Mouse (Mus musculus) embryonic facial prominence, embryonic 14.5 days (tissue): ENCODE results near the gene Fat4. TPM values are rescaled to one million over a fixed set of nuclear protein-coding genes. Genes with fewer than 3 reads are reported as not detected.

Experiments
- ATAC-seq: fragments of 200-750 bp; cut with Nextera tagmentation; 2 replicates; pipeline ENCODE4 v1.8.0; 2017; ENCODE audit warnings: low read depth, moderate number of reproducible peaks, moderate TSS enrichment
- DNase-seq: peaks from one replicate; pipeline ENCODE4 v3.0.0-alpha.2; 2015; ENCODE audit warnings: low spot score
- H3K27ac ChIP-seq: fragments of 300-500 bp; sonication (generic); replicated peaks from 2 replicates; pipeline ENCODE4 v1.5.1; 2014; ENCODE audit warnings: low read depth, mild to moderate bottlenecking, low read length, moderate library complexity
- H3K27me3 ChIP-seq: fragments of 300-500 bp; sonication (generic); replicated peaks from 2 replicates; pipeline ENCODE4 v1.6.1; 2014; ENCODE audit warnings: low read length; ENCODE audit not compliant: control insufficient read depth, insufficient read depth
- H3K36me3 ChIP-seq: fragments of 300-500 bp; sonication (generic); 2 replicates; pipeline ENCODE4 v1.6.1; 2014; ENCODE audit warnings: low read length, mixed read lengths; ENCODE audit not compliant: control insufficient read depth, insufficient read depth
- H3K4me1 ChIP-seq: fragments of 300-500 bp; sonication (generic); 2 replicates; pipeline ENCODE4 v1.6.1; 2014; ENCODE audit warnings: antibody characterized with exemption, low read length; ENCODE audit not compliant: control insufficient read depth, insufficient read depth
- H3K4me2 ChIP-seq: fragments of 300-500 bp; sonication (generic); 2 replicates; pipeline ENCODE4 v1.6.1; 2014; ENCODE audit warnings: low read depth, mild to moderate bottlenecking, low read length, moderate library complexity, mixed read lengths
- H3K4me3 ChIP-seq: fragments of 300-500 bp; sonication (generic); 2 replicates; pipeline ENCODE4 v1.5.1; 2014; ENCODE audit warnings: low read depth, mild to moderate bottlenecking, low read length
- H3K9ac ChIP-seq: fragments of 300-500 bp; sonication (generic); 2 replicates; pipeline ENCODE4 v1.6.1; 2014; ENCODE audit warnings: low read depth, mild to moderate bottlenecking, low read length, moderate library complexity, mixed read lengths
- H3K9me3 ChIP-seq: fragments of 300-500 bp; sonication (generic); 2 replicates; pipeline ENCODE4 v1.6.1; 2016; ENCODE audit warnings: low read length; ENCODE audit not compliant: control insufficient read depth
- WGBS: fragments of 180-500 bp; shearing (Covaris S2); extraction: QIAGEN DNeasy Blood & Tissue Kit; methylation state at CpG from one replicate; pipeline ENCODE4 v1.1.7; 2014; 5-methylcytosine and 5-hydroxymethylcytosine counted together
- polyA plus RNA-seq: library from polyadenylated mRNA; unstranded; fragments of >200 nt; fragmentation: Nextera tagmentation; extraction: Ambion mirVana; gene quantifications from 2 replicates; pipeline ENCODE4 v1.2.1, GENCODE M21; 2014

The Fat4 gene
- polyA plus RNA-seq, 1 experiment from 2014 or later = 16.6 TPM

DNA sequence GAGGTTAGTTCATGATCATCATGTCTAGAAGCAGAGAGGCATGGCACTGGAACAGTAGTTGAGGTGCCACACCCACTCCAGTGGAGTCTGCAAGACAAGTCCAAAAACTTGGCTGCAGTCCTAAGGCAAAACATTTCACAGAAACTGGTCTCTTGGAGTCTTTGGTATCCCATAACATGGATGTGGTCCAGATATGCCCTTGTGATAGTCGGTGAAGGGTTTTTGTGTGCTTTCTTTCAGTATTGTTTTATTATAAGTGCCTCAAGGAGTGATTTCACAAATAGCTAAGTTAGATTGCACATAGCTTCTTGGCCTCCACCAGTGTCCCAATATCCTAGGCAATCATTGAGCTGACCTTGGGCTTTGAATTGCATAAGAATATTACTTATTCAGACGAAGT, 15.4 kb upstream of the Fat4 start:
- no peak overlapping the region for H3K4me2 ChIP-seq
- H3K27ac ChIP-seq = no peak overlapping the region
- DNase-seq = no peak
- WGBS = 93% methylated on average over 2 of the region's 2 CpGs
- ATAC-seq = no peak
- no peak overlapping the region for H3K9ac ChIP-seq
- H3K36me3 ChIP-seq = no peaks in the 10 kb centered on the region
- H3K9me3 ChIP-seq = 0 out of 2 replicates have a peak, but pooled peaks cover 3% of the 10 kb centered on the region
- no peaks in the 10 kb centered on the region for H3K4me1 ChIP-seq
- H3K27me3 ChIP-seq = no peaks in the 10 kb centered on the region
- no peak overlapping the region for H3K4me3 ChIP-seq

GRCm38 (mm10) chr3:38875872-38876271, 10.9 kb upstream of the Fat4 start:
- WGBS = 91% methylated on average over 2 of the region's 2 CpGs
- ATAC-seq (no peak), DNase-seq (no peak)
- no peak overlapping the region for H3K9ac ChIP-seq
- H3K9me3 ChIP-seq = peaks cover 8% of the 10 kb centered on the region
- H3K4me2 ChIP-seq = no peak overlapping the region
- H3K4me3 ChIP-seq = no peak overlapping the region
- no peaks in the 10 kb centered on the region for H3K36me3 ChIP-seq
- H3K27me3 ChIP-seq = no peaks in the 10 kb centered on the region
- H3K4me1 ChIP-seq = no peaks in the 10 kb centered on the region
- H3K27ac ChIP-seq = no peak overlapping the region

DNA sequence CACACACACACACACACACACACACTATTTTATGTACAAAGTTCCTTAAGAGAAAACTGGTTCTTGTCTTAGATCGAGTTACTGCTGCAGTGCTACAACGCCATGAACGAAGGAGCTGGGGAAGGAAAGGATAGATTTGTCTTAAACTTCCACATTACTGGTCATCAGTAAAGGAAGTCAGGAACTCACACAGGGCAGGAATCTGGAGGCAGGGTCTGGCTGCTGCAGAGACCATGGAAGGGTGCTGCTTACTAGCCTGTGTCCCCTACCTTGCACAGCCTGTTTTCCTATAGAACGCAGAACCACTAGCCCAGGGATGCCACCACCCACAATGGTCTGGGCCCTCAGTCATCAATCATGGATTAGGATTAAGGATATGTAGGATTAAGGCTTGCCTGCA, 10.0 kb upstream of the Fat4 start:
- Histone ChIP-seq H3K36me3 (no peaks in the 10 kb centered on the region), H3K9ac (no peak overlapping the region), H3K4me1 (no peaks in the 10 kb centered on the region), H3K4me3 (no peak overlapping the region), H3K27ac (no peak overlapping the region), H3K4me2 (no peak overlapping the region), H3K9me3 (peaks cover 8% of the 10 kb centered on the region), H3K27me3 (no peaks in the 10 kb centered on the region)
- 85% methylated on average over 4 of the region's 4 CpGs for WGBS
- ATAC-seq = no peak
- DNase-seq = no peak

GRCm38 (mm10) chr3:38882778-38883177, 4.0 kb upstream of the Fat4 start:
- no peak overlapping the region for H3K4me2 ChIP-seq
- no peak overlapping the region for H3K4me3 ChIP-seq
- peak; percentile 88 for DNase-seq
- H3K36me3 ChIP-seq = 0 out of 2 replicates have a peak, but pooled peaks cover 1% of the 10 kb centered on the region
- H3K4me1 ChIP-seq = no peaks in the 10 kb centered on the region
- H3K9me3 ChIP-seq = peaks cover 5% of the 10 kb centered on the region
- no peak overlapping the region for H3K27ac ChIP-seq
- ATAC-seq = no peak
- H3K9ac ChIP-seq = no peak overlapping the region
- no peaks in the 10 kb centered on the region for H3K27me3 ChIP-seq
- 66% methylated on average over 6 of the region's 6 CpGs for whole genome bisulfite sequencing

DNA sequence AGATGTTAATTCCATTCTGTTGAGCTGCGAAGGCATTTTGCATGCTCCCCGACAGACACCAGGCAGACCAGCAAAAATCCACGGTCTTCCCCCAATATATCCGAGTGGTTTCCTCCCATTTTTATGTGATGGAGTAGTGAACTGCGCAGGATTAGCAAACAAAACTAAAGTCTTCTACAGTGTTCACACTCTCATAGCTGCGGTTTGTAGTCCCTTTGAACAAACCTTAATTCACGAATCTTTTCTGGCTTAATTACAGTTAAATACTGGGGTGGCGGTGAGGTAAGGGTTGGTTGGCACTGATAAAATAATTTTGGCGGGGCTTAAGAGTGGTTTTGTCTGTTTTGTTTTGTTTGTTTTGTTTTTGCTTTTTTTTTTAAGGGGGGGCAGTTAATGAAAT, 3.1 kb upstream of the Fat4 start:
- Histone ChIP-seq H3K4me2 (peak overlapping the region; percentile 88), H3K9ac (peak overlapping the region; percentile 27; the same call in 1 of the 2 replicates), H3K4me1 (0 out of 2 replicates have a peak, but pooled peaks cover under 1% of the 10 kb centered on the region), H3K4me3 (peak overlapping the region; percentile 85), H3K36me3 (peaks cover 5% of the 10 kb centered on the region; the same call in 1 of the 2 replicates), H3K9me3 (no peaks in the 10 kb centered on the region), H3K27me3 (no peaks in the 10 kb centered on the region), H3K27ac (0 out of 2 replicates have a peak overlapping the region, but pooled peaks have one; percentile 4)
- ATAC-seq = no peak
- WGBS = 35% methylated on average over 9 of the region's 9 CpGs
- DNase-seq = no peak

GRCm38 (mm10) chr3:38884276-38884675, 2.5 kb upstream of the Fat4 start:
- Histone ChIP-seq H3K27ac (peak overlapping the region; percentile 98), H3K4me1 (peaks cover 5% of the 10 kb centered on the region; the same call in 1 of the 2 replicates), H3K4me2 (peak overlapping the region; percentile 88), H3K9ac (peak overlapping the region; percentile 27; the same call in 1 of the 2 replicates), H3K9me3 (no peaks in the 10 kb centered on the region), H3K36me3 (peaks cover 11% of the 10 kb centered on the region), H3K4me3 (peak overlapping the region; percentile 85), H3K27me3 (no peaks in the 10 kb centered on the region)
- peak; percentile 96 for DNase-seq
- peak; percentile 13; the same call in 1 of the 2 replicates for ATAC-seq
- 1% methylated on average over 6 of the region's 6 CpGs for WGBS

- under 1% methylated on average over 24 of the region's 24 CpGs for WGBS
- ATAC-seq = peak; percentile 39
- H3K4me1 ChIP-seq = peaks cover 11% of the 10 kb centered on the region
- peak overlapping the region; percentile 88 for H3K4me2 ChIP-seq
- H3K27me3 ChIP-seq = no peaks in the 10 kb centered on the region
- peak overlapping the region; percentile 98 for H3K27ac ChIP-seq
- H3K4me3 ChIP-seq = peak overlapping the region; percentile 85
- H3K36me3 ChIP-seq = peaks cover 18% of the 10 kb centered on the region
- DNase-seq = peak; percentile 91
- no peaks in the 10 kb centered on the region for H3K9me3 ChIP-seq
- peak overlapping the region; percentile 92 for H3K9ac ChIP-seq
Observed at GRCm38 (mm10) chr3:38884919-38885418, 1.8 kb upstream of the Fat4 start.

- peak; percentile 94 for DNase-seq
- Histone ChIP-seq H3K9ac (peak overlapping the region; percentile 92), H3K4me2 (peak overlapping the region; percentile 88), H3K27ac (peak overlapping the region; percentile 98), H3K9me3 (no peaks in the 10 kb centered on the region), H3K27me3 (no peaks in the 10 kb centered on the region), H3K4me3 (peak overlapping the region; percentile 85), H3K36me3 (peaks cover 23% of the 10 kb centered on the region), H3K4me1 (peaks cover 11% of the 10 kb centered on the region)
- 0% methylated on average over 33 of the region's 56 CpGs for WGBS
- ATAC-seq = peak; percentile 91
Observed at GRCm38 (mm10) chr3:38885481-38886001, 1.2 kb upstream of the Fat4 start.
